Mouse (Mus musculus): ENCODE measurements around the gene Gabarapl1. TPM values are rescaled to one million over a fixed set of nuclear protein-coding genes. Genes with fewer than 3 reads are reported as not detected.

The Gabarapl1 gene
- polyA plus RNA-seq, 1 experiment from 2014 or later = 126 TPM

- no peak for ATAC-seq
- H3K36me3 ChIP-seq (ENCODE audit: poor library complexity, severe bottlenecking) = no peaks in the 10 kb centered on the region
- 86% methylated on average over 4 of the region's 4 CpGs for WGBS
These were observed 48.9 kb downstream of the Gabarapl1 start for GRCm38 (mm10) chr6:129581896-129582295.

GRCm38 (mm10) chr6:129583014-129583413 is 50.1 kb downstream of the Gabarapl1 start:
- ATAC-seq = no peak
- Histone ChIP-seq H3K4me1 (no peaks in the 10 kb centered on the region), H3K9me3 (replicated peaks) (no peaks in the 10 kb centered on the region), H3K27me3 (no peaks in the 10 kb centered on the region), H3K36me3 (ENCODE audit: poor library complexity, severe bottlenecking) (no peaks in the 10 kb centered on the region), H3K9ac (no peak overlapping the region), H3K4me3 (no peak overlapping the region), H3K4me2 (no peak overlapping the region), H3K27ac (no peak overlapping the region)
- 74% methylated on average over 3 of the region's 3 CpGs for WGBS

More at GRCm38 (mm10) chr6:129581896-129582295, 48.9 kb downstream of the Gabarapl1 start:
- Histone ChIP-seq H3K27ac (no peak overlapping the region), H3K4me1 (no peaks in the 10 kb centered on the region), H3K4me3 (no peak overlapping the region), H3K27me3 (no peaks in the 10 kb centered on the region), H3K9me3 (replicated peaks) (no peaks in the 10 kb centered on the region), H3K4me2 (no peak overlapping the region), H3K9ac (no peak overlapping the region)

GRCm38 (mm10) chr6:129591508-129591907 is 58.5 kb downstream of the Gabarapl1 start, which contains the start of gene Klrd1:
TSS of gene Klrd1 (plus strand) at chr6:129591782.
- Histone ChIP-seq H3K9me3 (replicated peaks) (no peaks in the 10 kb centered on the region), H3K27ac (no peak within 1 kb of the TSS), H3K4me3 (no peak within 1 kb of the TSS), H3K4me2 (no peak within 1 kb of the TSS), H3K4me1 (no peaks in the 10 kb centered on the region), H3K9ac (no peak within 1 kb of the TSS), H3K36me3 (ENCODE audit: poor library complexity, severe bottlenecking) (no peaks in the 10 kb centered on the region), H3K27me3 (no peaks in the 10 kb centered on the region)
- WGBS = 79% methylated on average over 3 of the region's 3 CpGs
- no peak for ATAC-seq

Other genes with a start within 250 kb of the Gabarapl1 start
- not detected in 2 replicates for gene 4922502D21Rik, start 201.4 kb upstream of the Gabarapl1 start, polyA plus RNA-seq (2015; fragmentation: Nextera tagmentation; extraction: Ambion mirVana)
- gene Clec12a, start 190.5 kb upstream of the Gabarapl1 start, polyA plus RNA-seq (2015; fragmentation: Nextera tagmentation; extraction: Ambion mirVana) = 0.06 and 0.13 TPM in 2 replicates
- gene Clec12b, start 147.3 kb upstream of the Gabarapl1 start, polyA plus RNA-seq (2015; fragmentation: Nextera tagmentation; extraction: Ambion mirVana) = 0.12 TPM in 1 of 2 replicates, not detected in the other
- 3.6 and 4.8 TPM in 2 replicates for gene Clec1b, start 135.9 kb upstream of the Gabarapl1 start, polyA plus RNA-seq (2015; fragmentation: Nextera tagmentation; extraction: Ambion mirVana)
- gene Clec9a, start 124.3 kb upstream of the Gabarapl1 start, polyA plus RNA-seq (2015; fragmentation: Nextera tagmentation; extraction: Ambion mirVana) = 0.05 and 0.15 TPM in 2 replicates
- gene Clec1a, start 81.2 kb upstream of the Gabarapl1 start, polyA plus RNA-seq (2015; fragmentation: Nextera tagmentation; extraction: Ambion mirVana) = 0.89 and 1.1 TPM in 2 replicates
- not detected in 2 replicates for gene Olr1, start 26.0 kb upstream of the Gabarapl1 start, polyA plus RNA-seq (2015; fragmentation: Nextera tagmentation; extraction: Ambion mirVana)
- gene Tmem52b, start 20.6 kb upstream of the Gabarapl1 start, polyA plus RNA-seq (2015; fragmentation: Nextera tagmentation; extraction: Ambion mirVana) = not detected in 2 replicates
- gene Klre1, start 44.7 kb downstream of the Gabarapl1 start, polyA plus RNA-seq (2015; fragmentation: Nextera tagmentation; extraction: Ambion mirVana) = not detected in 2 replicates
- gene Klrd1, start 58.6 kb downstream of the Gabarapl1 start, polyA plus RNA-seq (2015; fragmentation: Nextera tagmentation; extraction: Ambion mirVana) = not detected in 2 replicates
- gene Klrk1, start 90.7 kb downstream of the Gabarapl1 start, polyA plus RNA-seq (2015; fragmentation: Nextera tagmentation; extraction: Ambion mirVana) = 0.14 and 0.18 TPM in 2 replicates
- gene Klrc3, start 110.2 kb downstream of the Gabarapl1 start, polyA plus RNA-seq (2015; fragmentation: Nextera tagmentation; extraction: Ambion mirVana) = not detected in 2 replicates
- not detected in 2 replicates for gene Klrc2, start 127.5 kb downstream of the Gabarapl1 start, polyA plus RNA-seq (2015; fragmentation: Nextera tagmentation; extraction: Ambion mirVana)
- not detected in 2 replicates for gene Klrc1, start 145.8 kb downstream of the Gabarapl1 start, polyA plus RNA-seq (2015; fragmentation: Nextera tagmentation; extraction: Ambion mirVana)
- not detected in 2 replicates for gene Klri1, start 184.0 kb downstream of the Gabarapl1 start, polyA plus RNA-seq (2015; fragmentation: Nextera tagmentation; extraction: Ambion mirVana)
- not detected in 2 replicates for gene Klri2, start 207.3 kb downstream of the Gabarapl1 start, polyA plus RNA-seq (2015; fragmentation: Nextera tagmentation; extraction: Ambion mirVana)

Data from forebrain, embryonic 13.5 days (tissue).